Mouse (Mus musculus): Measurements from ENCODE around the gene Rdh1.
"Not testable (repeated sequence)": the region's sequence is repeated elsewhere in the genome, so short reads cannot be mapped to it uniquely, and the experiment has no call there.

DNA sequence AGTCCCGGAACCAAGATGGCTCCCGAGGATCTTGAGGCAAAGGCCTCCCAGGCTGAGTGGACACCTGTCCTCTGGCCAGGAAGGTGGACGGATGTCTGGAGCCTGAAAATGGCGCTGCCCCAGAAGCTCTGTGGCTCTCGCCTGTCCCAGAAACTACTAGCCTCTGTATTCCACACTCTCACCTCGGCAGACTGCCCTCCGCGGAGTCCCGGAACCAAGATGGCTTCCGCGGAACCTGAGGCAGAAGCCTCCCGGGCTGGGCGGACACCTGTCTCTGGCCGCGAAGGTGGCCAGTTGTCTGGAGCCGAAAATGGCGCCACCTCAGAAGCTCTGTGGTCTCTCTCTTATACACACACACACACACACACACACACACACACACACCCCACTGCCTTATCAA, 22.8 kb downstream of the Rdh1 start:
- TF ChIP-seq POLR2A (IDR thresholded peaks at IDR 0.05; ENCODE audit: insufficient read depth, low read depth, low read length); CTCF (IDR thresholded peaks at IDR 0.05); EP300 (IDR thresholded peaks at IDR 0.05; ENCODE audit: insufficient read depth, low read depth, low read length): not testable (repeated sequence)

Data from heart, adult 2 months (tissue).